Mouse (Mus musculus) left cerebral cortex, postnatal 4 days (tissue): Measurements from ENCODE around the gene Tnfrsf14. TPM values are rescaled to one million over a fixed set of nuclear protein-coding genes. Genes with fewer than 3 reads are reported as not detected.

Experiments used
- DNase-seq: peaks from one replicate; pipeline ENCODE4 v3.0.0-alpha.2; 2022
- intact Hi-C: fragments of 180-260 bp; cut with DNase I; formaldehyde crosslinking; loops from one replicate; pipeline ENCODE4 v1.15.1; 2025
- total RNA-seq, 2 experiments: library from RNA; stranded (reverse); gene quantifications; 2 replicates each; pipeline ENCODE4 v1.2.3; 2021

Tnfrsf14 gene
- total RNA-seq, 2 experiments from 2014 or later, result 0.58 to 1.1 TPM

GRCm38 (mm10) chr4:154922931-154923330 is 5.4 kb downstream of the Tnfrsf14 start:
- intact Hi-C loops, result no loop called here
- DNase-seq, result no peak

DNA sequence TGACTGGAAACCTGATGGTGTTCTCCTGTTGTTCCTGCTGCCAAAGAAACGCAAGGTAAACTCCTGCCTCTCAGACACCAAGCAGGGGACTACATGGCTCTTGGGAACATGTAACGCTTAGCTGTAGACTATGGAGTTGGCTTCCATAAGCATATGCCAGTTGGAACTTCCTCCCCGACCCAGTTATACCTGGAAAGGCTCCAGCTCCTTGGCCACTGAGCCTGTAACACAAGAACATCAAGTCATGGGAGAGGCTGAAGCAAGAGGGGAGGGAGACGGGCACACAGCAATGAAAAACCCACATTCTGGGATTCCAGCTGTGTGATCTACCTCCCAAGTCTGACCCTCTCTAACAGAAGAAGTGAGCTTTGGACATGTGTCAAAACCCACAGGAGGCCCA is 6.1 kb downstream of the Tnfrsf14 start:
- DNase-seq, result no peak
- intact Hi-C loops, result no loop called here

- DNase-seq, result no peak
- intact Hi-C loops, result no loop called here
Observed at GRCm38 (mm10) chr4:154916662-154917061, 11.7 kb downstream of the Tnfrsf14 start.

GRCm38 (mm10) chr4:154915286-154915685 is 13.1 kb downstream of the Tnfrsf14 start:
- DNase-seq, result no peak
- intact Hi-C loops, result no loop called here

DNA sequence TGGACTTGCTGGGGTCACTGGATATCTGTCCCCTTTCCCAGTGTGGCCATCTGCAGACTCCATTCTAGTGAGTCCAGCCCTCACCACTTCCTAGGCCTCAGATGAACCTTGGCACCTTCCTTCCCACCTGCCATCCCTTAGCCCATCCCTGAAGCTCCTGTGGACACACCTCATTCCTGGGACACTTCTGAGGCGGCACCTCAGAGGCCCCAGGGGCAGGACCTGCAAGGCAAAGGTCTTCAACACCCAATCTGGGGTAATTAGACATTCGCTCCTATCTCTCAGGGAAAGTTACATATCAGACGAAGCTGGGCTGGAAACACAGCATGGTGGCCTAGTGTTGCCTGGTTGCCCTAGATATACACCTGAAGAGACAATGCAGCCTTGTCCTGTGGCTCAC is 13.7 kb downstream of the Tnfrsf14 start:
- intact Hi-C loops, result no loop called here
- DNase-seq, result no peak

DNA sequence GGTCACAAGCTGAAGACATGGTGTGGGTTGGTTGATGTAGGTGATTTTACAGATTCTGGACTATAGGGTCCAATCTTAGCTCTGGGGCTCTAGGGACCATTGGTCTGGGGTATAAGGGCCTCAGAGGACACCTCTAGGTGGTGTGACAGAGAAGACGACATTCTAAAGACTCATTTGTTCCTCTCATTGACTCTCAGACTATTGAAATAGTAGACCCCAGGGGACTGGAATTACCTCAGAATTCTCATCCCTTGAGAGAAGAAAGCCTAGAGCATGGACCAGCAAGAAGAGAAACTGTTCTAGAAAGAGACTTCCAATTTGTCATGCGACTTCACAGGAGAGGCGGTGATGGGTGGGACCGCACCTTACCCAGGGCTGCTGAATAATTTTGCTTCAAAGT is 14.1 kb downstream of the Tnfrsf14 start:
- no peak for DNase-seq
- intact Hi-C loops, result no loop called here

DNA sequence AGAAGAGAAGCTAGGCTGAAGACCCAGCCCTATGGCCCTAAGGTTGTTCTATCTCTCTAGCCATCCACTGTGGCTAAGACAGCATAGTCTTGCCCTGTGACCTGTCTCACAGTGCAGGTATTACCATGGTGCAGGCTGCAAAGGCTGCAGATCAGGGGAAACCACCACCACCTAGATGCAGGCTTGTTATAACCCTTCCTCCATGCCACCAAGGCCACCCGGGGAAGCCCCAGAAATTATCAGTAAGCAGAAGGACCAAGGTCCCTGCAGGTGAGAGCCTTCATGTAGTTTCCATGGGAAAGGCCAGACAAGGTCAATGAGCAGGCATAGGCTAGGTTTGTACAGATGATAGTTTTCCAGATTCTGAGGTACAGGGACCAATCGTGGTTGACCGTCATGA is 14.5 kb downstream of the Tnfrsf14 start:
- intact Hi-C loops, result no loop called here
- no peak for DNase-seq

DNA sequence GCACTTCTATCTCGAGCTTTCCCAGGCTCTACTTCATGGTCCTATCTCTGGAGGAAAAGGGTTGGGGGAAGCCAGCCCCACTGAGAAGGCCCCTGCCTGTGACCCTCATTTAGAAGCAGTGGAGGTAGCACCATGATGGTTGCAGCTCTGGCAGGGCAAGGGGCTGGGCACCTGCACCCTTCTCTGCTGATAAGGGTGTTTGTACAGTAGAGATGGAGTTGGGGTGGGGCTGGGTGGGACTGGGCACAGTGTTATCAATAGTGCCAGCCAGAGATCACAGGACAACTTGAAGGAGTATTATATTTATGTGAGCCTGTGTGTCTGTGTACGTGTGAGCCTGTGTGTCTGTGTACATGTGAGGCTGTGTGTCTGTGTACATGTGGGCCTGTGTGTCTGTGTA is 16.7 kb downstream of the Tnfrsf14 start:
- intact Hi-C loops, result no loop called here
- DNase-seq, result no peak

GRCm38 (mm10) chr4:154910606-154911522 is 17.5 kb downstream of the Tnfrsf14 start:
- intact Hi-C loops, result no loop called here
- DNase-seq, result no peak

- no peak for DNase-seq
- intact Hi-C loops, result no loop called here
Observed at GRCm38 (mm10) chr4:154908490-154908889, 19.9 kb downstream of the Tnfrsf14 start.

DNA sequence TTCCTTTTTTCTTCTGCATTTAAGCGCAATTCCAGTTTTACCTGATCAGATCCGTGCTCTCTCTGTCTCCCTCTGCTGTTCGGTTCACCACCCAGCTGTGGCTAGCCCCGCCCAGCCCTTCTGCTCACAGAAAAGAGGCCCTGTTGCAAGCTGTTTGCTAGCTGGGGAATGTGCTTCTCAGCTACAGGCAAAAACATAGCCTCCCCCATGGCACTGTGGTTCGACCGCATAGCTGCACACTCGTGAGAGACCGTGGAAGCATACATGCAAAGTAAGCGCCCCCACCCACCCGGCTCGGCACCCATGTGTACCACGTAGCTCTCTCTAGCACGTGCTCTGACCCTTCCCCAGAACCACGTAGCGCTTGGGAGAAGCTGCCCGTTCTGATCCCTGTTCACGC is 20.5 kb downstream of the Tnfrsf14 start:
- intact Hi-C loops, result no loop called here
- DNase-seq, result peak; percentile 75

DNA sequence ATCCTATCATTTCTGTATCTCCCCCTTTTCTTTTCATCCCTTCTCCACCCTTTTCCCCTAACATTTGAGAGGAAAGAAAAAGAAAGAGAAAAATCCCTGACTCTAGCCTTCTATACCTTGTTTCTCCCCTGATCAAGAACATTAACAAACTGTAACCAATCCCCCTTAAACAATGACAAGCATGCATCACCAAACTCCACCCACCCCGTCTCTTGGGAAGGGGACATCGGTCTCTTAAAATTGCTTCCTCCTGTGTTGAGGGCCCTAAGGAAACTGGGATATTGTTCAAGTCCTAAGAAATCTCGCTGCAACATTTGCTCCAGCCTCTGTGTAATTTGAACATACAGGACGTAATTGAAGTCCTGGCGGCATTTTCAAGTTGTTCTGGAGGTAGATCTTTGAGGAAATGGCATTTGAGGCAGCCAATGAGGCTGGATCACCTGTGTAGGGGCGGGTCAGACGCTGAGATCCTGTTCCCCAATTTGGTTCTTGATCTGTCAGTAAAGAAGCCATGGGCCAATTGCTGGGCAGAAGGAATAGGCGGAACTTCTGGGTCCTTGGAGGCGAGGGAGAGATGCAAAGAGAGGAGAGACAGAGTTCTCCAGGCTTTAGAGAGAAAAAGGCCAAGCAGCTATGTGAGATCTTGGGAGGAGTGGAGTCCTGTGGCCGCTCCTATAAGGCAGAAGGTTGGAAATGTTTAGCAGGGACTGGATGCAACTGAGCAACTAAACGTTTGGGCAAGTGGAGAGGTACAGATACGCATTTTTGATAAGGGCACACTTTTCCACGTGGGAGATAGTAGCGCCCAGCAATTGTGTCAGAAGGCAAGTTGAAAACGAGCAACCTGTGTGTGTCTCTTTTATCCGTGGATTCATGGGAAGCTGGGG is 23.9 kb downstream of the Tnfrsf14 start:
- peak; percentile 67 for DNase-seq
- intact Hi-C loops, result no loop called here

DNA sequence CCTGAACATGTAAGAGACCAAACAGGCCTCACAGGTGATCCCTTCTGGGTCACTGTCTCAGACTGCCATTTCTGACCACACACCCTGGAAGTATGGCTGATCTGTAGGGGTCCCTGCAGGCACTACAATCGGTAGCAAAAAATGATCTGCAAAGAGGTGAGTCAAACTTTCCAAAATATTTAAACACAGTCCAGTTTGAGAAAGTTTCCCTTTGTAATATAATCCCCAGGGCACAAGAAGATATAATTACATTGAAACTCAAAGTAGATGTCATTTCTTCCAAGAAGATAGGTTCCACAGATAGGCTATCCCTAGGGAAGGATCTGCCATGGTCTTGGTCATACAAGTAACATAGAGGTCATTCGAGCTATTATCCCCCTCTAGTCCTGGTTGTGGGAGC is 26.0 kb downstream of the Tnfrsf14 start:
- intact Hi-C loops, result no loop called here

DNA sequence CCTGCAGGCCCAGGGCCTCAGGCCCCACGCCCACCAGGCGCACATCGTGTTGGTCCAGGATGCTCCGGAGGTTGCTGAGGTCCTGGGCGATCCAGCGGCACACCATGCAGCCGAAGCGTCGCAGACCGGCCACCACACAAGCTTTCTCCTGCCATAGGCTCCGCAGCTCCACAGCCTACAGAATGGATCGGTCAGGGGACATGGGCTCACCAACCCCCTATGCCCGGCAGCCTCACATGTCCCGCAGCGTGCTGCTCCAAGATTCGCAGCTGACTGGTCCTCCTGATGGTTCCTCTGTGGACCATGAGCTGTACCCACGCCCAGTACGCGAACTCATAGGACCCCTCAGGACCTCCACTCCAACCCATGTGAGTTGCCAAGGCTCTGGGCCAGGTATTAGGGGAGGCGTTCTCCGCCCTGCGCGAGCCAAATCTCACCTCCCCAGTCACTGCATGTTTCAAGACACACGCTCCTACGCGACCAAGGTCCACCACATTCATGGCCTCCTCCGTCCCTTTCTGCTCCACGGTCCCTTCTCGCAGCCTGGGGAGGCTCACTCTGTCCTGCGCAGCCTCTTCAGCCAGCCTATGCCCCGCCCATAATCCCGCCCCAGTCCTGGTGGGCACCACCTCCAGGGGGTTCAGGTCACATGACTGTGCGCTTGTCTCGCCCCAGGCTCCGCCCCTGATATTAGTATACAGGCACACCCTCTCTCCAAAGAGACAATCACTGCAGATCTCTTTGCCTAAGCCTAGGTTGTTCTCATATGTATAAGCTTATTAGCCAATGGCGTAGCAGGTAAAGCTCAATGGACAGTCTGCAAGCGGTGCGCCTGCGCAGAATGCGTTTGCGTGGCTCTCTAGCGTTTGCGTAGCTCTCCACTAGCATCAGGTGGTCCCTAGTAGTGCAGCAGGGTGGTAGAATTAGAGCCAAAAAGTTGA is 29.6 kb downstream of the Tnfrsf14 start, which contains the start of gene Fam213b:
Fam213b (minus strand) TSS at position 630 of the 941 bp plus-strand sequence.
- intact Hi-C loops, result no loop called here
- peak; percentile 82 for DNase-seq

More for the DNA sequence above, 26.0 kb downstream of the Tnfrsf14 start:
- DNase-seq, result no peak

DNA sequence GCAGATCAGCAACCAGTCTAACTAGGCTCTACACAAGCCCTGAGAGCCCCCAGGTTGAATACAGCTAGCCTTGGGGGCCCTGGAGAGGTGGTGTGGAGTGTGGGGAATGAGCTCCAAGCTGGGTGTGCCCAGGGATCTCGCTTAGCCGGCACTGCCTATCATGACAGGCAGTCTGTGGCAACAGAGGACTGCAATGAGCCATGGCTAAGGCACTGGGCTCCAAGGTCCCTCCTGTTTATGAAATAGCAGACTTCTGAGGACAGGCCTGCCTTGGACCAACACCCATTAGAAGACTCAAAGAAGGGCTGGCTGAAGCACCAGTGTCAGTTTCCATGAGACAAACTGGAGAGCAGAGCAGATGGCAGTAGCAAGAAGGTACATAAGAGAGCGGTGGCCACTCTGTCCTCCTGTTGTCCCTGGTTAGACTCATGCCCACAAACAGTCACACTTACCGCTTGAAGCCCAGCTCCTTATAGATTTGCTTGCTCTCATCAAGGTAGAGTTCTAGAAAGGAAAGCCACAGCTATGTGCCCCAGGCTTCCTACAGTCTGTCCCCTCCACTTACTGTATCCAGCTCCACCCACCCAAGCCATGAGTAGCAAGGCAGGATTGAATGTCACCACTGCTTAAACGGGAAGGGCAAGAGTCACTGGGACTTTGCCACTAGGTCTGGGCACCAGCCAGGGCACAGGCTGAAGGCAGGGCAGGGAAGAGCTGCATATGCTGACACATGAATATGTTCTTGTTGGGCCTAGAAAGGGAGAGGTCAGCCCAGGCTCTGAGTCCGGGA is 30.5 kb downstream of the Tnfrsf14 start:
- intact Hi-C loops, result no loop called here
- DNase-seq, result no peak

- intact Hi-C loops, result no loop called here
- DNase-seq, result no peak
Observed at GRCm38 (mm10) chr4:154895549-154895948, 32.8 kb downstream of the Tnfrsf14 start.

GRCm38 (mm10) chr4:154890887-154891286 is 37.5 kb downstream of the Tnfrsf14 start:
- no peak for DNase-seq

DNA sequence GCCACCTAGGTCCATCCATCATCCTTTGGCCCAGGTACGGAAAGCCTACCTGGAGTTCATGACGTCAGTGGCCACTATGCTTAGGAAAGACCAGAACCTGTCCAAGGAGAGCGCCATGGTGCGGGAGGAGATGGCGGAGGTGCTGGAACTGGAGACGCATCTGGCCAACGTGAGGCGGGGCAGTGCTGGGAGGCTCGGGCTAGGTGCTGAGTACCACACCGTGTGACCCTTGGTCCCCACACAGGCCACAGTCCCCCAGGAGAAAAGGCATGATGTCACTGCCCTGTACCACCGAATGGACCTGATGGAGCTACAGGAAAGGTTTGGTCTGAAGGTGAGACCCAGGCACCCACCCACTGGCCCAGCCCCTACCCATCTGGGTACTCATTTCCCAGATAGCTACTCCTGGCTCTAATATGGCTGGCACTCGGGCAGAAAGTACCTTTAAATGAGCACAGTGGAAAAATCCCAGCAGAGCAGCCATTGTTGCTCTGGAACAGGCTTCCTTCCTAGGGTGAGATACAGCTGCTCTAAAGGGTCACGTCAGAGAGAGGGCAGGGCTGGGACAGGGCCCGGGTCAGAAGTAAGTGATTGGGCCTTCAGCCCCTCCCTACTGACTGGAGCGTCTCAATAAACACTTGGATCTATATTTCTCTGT is 40.6 kb downstream of the Tnfrsf14 start:
- intact Hi-C loops, result no loop called here
- DNase-seq, result no peak

More at GRCm38 (mm10) chr4:154890887-154891286, 37.5 kb downstream of the Tnfrsf14 start:
- intact Hi-C loops, result no loop called here
